Mouse (Mus musculus) kidney, postnatal 4 days (tissue): ENCODE measurements at regions not wholly inside any gene's neighbourhood (a gene's known extent, or its start where the extent isn't known, plus 50 kb on each side); places are given as distances from the start of the nearest gene placed in this dataset.

Experiments used
- DNase-seq, 2 experiments: peaks; one replicate each; pipeline ENCODE4 v3.0.0; 2021; ENCODE audit warnings: mixed read lengths in 2 of 2

- no peak for DNase-seq
Observed at GRCm38 (mm10) chr12:95589011-95589410, 103.0 kb upstream of the Flrt2 start.

GRCm38 (mm10) chr12:95619281-95619680 is 72.7 kb upstream of the Flrt2 start:
- no peak for DNase-seq

GRCm38 (mm10) chr12:95631029-95631428 is 61.0 kb upstream of the Flrt2 start:
- DNase-seq, result peak in 1 of 2 experiments; percentile 2

GRCm38 (mm10) chr12:95636647-95637046 is 55.4 kb upstream of the Flrt2 start:
- DNase-seq, result no peak

- DNase-seq, result no peak
Observed at GRCm38 (mm10) chr12:95639892-95640291, 52.1 kb upstream of the Flrt2 start.

- peak in 1 of 2 experiments; percentile 0 for DNase-seq
Observed at GRCm38 (mm10) chr12:95641628-95642027, 50.4 kb upstream of the Flrt2 start.
